32 mouse cellular contexts compared by ENCODE assay signal in the genomic region with DNA sequence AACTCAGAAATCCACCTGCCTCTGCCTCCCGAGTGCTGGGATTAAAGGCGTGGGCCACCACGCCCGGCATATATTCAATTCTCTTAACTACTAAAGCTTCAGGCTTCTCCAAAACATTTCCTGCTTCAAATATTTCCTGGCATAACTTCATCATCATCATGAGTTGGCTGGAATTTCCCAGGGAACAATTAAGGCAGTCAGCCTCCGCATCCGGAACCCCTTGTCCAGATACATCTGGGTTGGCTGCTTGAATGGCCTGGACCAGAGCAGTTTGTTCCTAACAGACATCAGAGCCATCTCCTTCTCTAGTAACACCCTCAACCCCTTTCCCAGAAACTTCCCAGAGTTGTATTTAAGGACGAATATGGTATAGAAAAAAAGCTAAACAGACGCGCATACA. TPM values are rescaled to one million over a fixed set of nuclear protein-coding genes. Genes with fewer than 3 reads are reported as not detected.
DNase-seq lines count a peak whose midpoint lies in the region; ATAC-seq lines count a peak whose summit lies in the region.
"Had no signal": no experiment of that assay in that cellular context is flagged by ENCODE, and none has a peak within 500 bp of the region (broad histone marks: within the 10 kb centered on the region; RNA-seq: fewer than 3 reads in every experiment).

No protein-coding gene starts in this region.

- no peak overlapping the region for H3K9ac ChIP-seq in heart, embryonic 11.5 days (ENCODE audit: low read depth, low read length)
- H3K9ac ChIP-seq: hindbrain, embryonic 14.5 days; limb, embryonic 12.5 days; liver, postnatal 0 days; neural tube, embryonic 13.5 days had no signal

- H3K9me3 ChIP-seq in heart, embryonic 11.5 days (replicated peaks; ENCODE audit: control insufficient read depth, low read length), result no peaks in the 10 kb centered on the region
- H3K9me3 ChIP-seq: embryonic facial prominence, embryonic 10.5 days; limb, embryonic 12.5 days; midbrain, embryonic 10.5 days; neural tube, embryonic 13.5 days had no signal

- H3K36me3 ChIP-seq in heart, embryonic 11.5 days (ENCODE audit: control insufficient read depth, insufficient read depth, low read length), result 0 out of 2 replicates have a peak, but pooled peaks cover 2% of the 10 kb centered on the region

- no peak overlapping the region for H3K4me3 ChIP-seq in heart, embryonic 11.5 days (ENCODE audit: low read depth, low read length)
- H3K4me3 ChIP-seq: embryonic facial prominence, embryonic 10.5 days; limb, embryonic 12.5 days; midbrain, embryonic 10.5 days; myocyte; neural tube, embryonic 13.5 days had no signal

- H3K4me1 ChIP-seq in heart, embryonic 11.5 days (ENCODE audit: control insufficient read depth, insufficient read depth, low read length), result peaks cover 19% of the 10 kb centered on the region

- ATAC-seq in heart, embryonic 11.5 days (replicated peaks; ENCODE audit: insufficient number of reproducible peaks, low FRiP score, low TSS enrichment), result no peak
- ATAC-seq: forebrain, embryonic 16.5 days; inflammation-experienced regulatory T-cells, adult 6 months; liver, postnatal 0 days; midbrain, embryonic 16.5 days had no signal

- DNase-seq in heart, adult 18-20 months, result peak; percentile 47 to 73
- peak; percentile 67 for DNase-seq in kidney, postnatal 14 days
- DNase-seq in kidney, postnatal 4 days, result no peak
- peak; percentile 39 for DNase-seq in heart, postnatal 25 days (ENCODE audit: low spot score)
- DNase-seq in lung, postnatal 36 days, result peak; percentile 68
- no peak for DNase-seq in ovary, postnatal 10 days (ENCODE audit: low spot score)
- DNase-seq: adrenal gland, adult 2 months; B cell, adult 2 months; cerebellum, adult 11-12 months; cerebellum, postnatal 10 days; liver, postnatal 0 days; thymus, postnatal 36 days had no signal

- H3K27ac ChIP-seq in heart, embryonic 11.5 days (ENCODE audit: low read depth, low read length), result no peak overlapping the region
- H3K27ac ChIP-seq: embryonic facial prominence, embryonic 10.5 days; hindbrain, embryonic 14.5 days; kidney, postnatal 0 days; limb, embryonic 12.5 days; midbrain, embryonic 10.5 days; neural tube, embryonic 13.5 days had no signal

- intact Hi-C loops in heart, postnatal 25 days (cut with DNase I), result no loop called here

- H3K4me2 ChIP-seq in heart, embryonic 11.5 days, result no peak overlapping the region
- H3K4me2 ChIP-seq: hindbrain, embryonic 14.5 days; limb, embryonic 12.5 days; liver, embryonic 11.5 days; neural tube, embryonic 13.5 days had no signal

- no peaks in the 10 kb centered on the region for H3K27me3 ChIP-seq in heart, embryonic 11.5 days (ENCODE audit: control insufficient read depth, insufficient read depth, low read length)
- H3K27me3 ChIP-seq: CH12.LX; limb, embryonic 12.5 days; neural tube, embryonic 13.5 days had no signal

- WGBS in heart, embryonic 11.5 days (ENCODE audit: insufficient replicate concordance), result 89% methylated on average over 9 of the region's 9 CpGs

RNA-seq across cellular contexts. Expression of a gene that starts 4.9 kb away (rescaled TPM):
- 10 to 100 TPM; 16.0 to 16.6 TPM for total RNA-seq in heart, adult 18-20 months (2021)
- polyA plus RNA-seq in heart, embryonic 11.5 days (2014; fragmentation: Nextera tagmentation; extraction: Ambion mirVana), result 53.4 and 54.1 TPM in 2 replicates
- total RNA-seq in heart, postnatal 25 days (2021), result 10 to 100 TPM; 15.5 to 17.7 TPM

RNA-seq across cellular contexts. Expression of a gene that starts 14.8 kb away (rescaled TPM):
- not detected for total RNA-seq in heart, adult 18-20 months (2021)
- not detected in 2 replicates for polyA plus RNA-seq in heart, embryonic 11.5 days (2014; fragmentation: Nextera tagmentation; extraction: Ambion mirVana)
- total RNA-seq in heart, postnatal 25 days (2021), result not detected
- total RNA-seq: adrenal gland, adult 2 months; adrenal gland, postnatal 4 days; CH12.LX; granulocyte monocyte progenitor cell, adult 5-6 weeks; heart, postnatal 36 days; left cerebral cortex, postnatal 14 days had no signal
- polyA plus RNA-seq: adrenal gland, adult 2 months; cortical plate, adult 2 months; embryonic facial prominence, embryonic 10.5 days; forebrain, embryonic 16.5 days; G1E; hindbrain, embryonic 14.5 days; inflammation-experienced regulatory T-cells, adult 6 months; limb, embryonic 12.5 days; liver, embryonic 11.5 days; liver, postnatal 0 days; midbrain, embryonic 10.5 days; midbrain, embryonic 16.5 days; myocyte; neural tube, embryonic 13.5 days; stomach, embryonic 14.5 days had no signal

RNA-seq across cellular contexts. Expression of a gene that starts 37.1 kb away (rescaled TPM):
- total RNA-seq in heart, adult 18-20 months (2021), result 10 to 100 TPM in 1 of 2 experiments, 1 to 10 TPM in 1; 7.5 to 13.0 TPM
- 4.1 and 4.9 TPM in 2 replicates for polyA plus RNA-seq in heart, embryonic 11.5 days (2014; fragmentation: Nextera tagmentation; extraction: Ambion mirVana)
- 10 to 100 TPM; 15.0 to 16.7 TPM for total RNA-seq in heart, postnatal 25 days (2021)

Comparison
In these comparisons a context has a peak if more than half of its experiments do, and no peak if none do; other contexts are left out.
1. DNase-seq: peak in heart, adult 18-20 months (2 of 2), kidney, postnatal 14 days (single experiment), heart, postnatal 25 days (single experiment) and lung, postnatal 36 days (single experiment); none in kidney, postnatal 4 days (0 of 2) and ovary, postnatal 10 days (single experiment).